Mouse (Mus musculus): Measurements from ENCODE around the gene Slc25a27. TPM values are rescaled to one million over a fixed set of nuclear protein-coding genes. Genes with fewer than 3 reads are reported as not detected.
A peak's percentile ranks its signal among the peaks of the same experiment; 100 is the strongest.

The Slc25a27 gene
- polyA plus RNA-seq, 1 experiment from 2014 or later = 56.7 TPM

DNA sequence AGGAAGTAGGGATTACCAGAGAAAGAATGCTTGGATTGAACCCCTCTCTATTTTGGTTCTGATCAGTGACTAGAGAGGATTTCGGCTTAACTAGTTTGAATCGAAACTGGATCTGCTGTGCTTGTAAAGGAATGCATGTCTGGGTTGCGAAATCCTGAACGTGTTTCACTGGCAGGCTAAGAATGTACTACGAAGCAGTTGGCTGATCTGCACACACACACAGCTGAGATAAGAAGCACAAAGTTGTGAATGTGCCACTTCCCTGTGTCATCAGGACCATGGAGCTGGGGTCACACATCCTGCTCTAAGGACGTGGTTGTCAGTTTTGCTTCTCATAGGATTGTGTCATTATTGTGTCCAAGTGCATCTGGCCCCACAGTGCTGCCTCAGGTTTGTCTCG is 22.6 kb downstream of the Slc25a27 start:
- no peaks in the 10 kb centered on the region for H3K9me3 ChIP-seq
- no peak overlapping the region for H3K9ac ChIP-seq
- H3K4me1 ChIP-seq = no peaks in the 10 kb centered on the region
- H3K4me2 ChIP-seq (replicated peaks) = no peak overlapping the region
- H3K27ac ChIP-seq = no peak overlapping the region
- H3K4me3 ChIP-seq = no peak overlapping the region
- 75% methylated on average over 7 of the region's 7 CpGs for WGBS
- no peak for ATAC-seq (ENCODE audit: insufficient number of reproducible peaks, insufficient read depth, low FRiP score, low TSS enrichment)
- peaks cover 33% of the 10 kb centered on the region for H3K36me3 ChIP-seq
- no peaks in the 10 kb centered on the region for H3K27me3 ChIP-seq

DNA sequence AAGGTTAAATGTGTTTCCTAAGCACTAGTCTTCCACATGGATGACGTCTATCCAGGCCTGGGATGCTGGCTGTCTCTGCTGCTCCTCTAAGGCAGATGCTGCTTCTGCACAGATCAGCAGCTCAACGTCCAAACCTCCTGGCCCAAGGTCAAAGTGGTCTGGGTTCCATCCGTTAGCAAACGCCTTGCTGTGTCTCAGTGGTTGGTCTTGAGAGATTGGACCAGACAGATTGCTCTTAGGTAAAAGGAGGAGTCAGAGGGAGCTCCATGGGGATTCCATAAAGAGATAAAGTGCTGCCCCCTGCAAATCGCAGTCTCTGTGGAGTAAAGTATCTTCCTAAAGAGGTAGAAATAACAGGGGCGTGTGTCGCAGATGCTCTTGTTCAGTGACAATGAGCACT is 23.8 kb downstream of the Slc25a27 start:
- H3K27ac ChIP-seq = no peak overlapping the region
- H3K9ac ChIP-seq = no peak overlapping the region
- no peaks in the 10 kb centered on the region for H3K9me3 ChIP-seq
- H3K4me2 ChIP-seq (replicated peaks) = no peak overlapping the region
- no peak for ATAC-seq (ENCODE audit: insufficient number of reproducible peaks, insufficient read depth, low FRiP score, low TSS enrichment)
- H3K36me3 ChIP-seq = peaks cover 31% of the 10 kb centered on the region
- H3K27me3 ChIP-seq = no peaks in the 10 kb centered on the region
- 85% methylated on average over 7 of the region's 7 CpGs for WGBS
- no peaks in the 10 kb centered on the region for H3K4me1 ChIP-seq
- no peak overlapping the region for H3K4me3 ChIP-seq

DNA sequence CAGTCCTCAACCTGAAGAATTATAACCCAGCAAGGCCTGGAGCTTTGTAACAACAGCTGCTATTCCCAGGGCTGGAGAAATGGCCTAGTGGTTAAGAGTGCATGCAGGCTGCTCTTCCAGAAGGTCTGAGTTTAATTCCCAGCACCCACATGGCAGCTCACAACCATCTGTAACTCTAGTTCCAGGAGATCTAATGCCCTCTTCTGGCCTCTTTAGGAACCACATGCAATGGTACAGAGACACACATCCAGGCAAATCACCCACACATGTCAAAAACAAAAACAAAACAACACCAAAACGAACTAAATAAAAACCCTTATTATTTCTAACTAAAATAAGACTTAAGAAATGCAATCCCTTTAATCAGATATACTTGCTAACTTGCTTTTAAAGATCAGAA is 26.2 kb downstream of the Slc25a27 start:
- no peaks in the 10 kb centered on the region for H3K9me3 ChIP-seq
- no peak overlapping the region for H3K9ac ChIP-seq
- 85% methylated on average over 1 of the region's 1 CpGs for WGBS
- no peaks in the 10 kb centered on the region for H3K4me1 ChIP-seq
- no peaks in the 10 kb centered on the region for H3K27me3 ChIP-seq
- no peak for ATAC-seq (ENCODE audit: insufficient number of reproducible peaks, insufficient read depth, low FRiP score, low TSS enrichment)
- peaks cover 24% of the 10 kb centered on the region for H3K36me3 ChIP-seq
- no peak overlapping the region for H3K4me3 ChIP-seq
- H3K4me2 ChIP-seq (replicated peaks) = no peak overlapping the region
- no peak overlapping the region for H3K27ac ChIP-seq

DNA sequence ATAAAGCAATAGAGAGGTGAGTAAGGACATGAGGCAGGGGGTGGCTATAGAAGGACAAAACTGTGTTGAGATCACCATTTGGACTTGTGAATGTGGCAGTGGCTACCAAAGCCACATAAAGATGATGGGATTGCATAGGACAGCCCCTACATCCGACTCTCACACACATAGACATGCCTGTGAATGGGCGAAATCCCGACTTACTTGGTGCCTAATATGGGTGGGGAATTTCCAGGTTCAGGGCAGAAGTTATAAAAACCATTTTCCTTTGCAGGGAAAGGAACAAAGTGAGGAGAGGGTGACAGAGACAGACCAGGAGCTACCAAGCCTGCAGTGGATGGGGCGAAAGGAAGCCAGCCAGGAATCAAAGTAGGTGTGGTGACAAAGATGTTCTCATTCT is 29.9 kb downstream of the Slc25a27 start:
- Histone ChIP-seq H3K4me1 (no peaks in the 10 kb centered on the region), H3K27ac (no peak overlapping the region), H3K9ac (no peak overlapping the region), H3K4me3 (no peak overlapping the region), H3K36me3 (peaks cover 3% of the 10 kb centered on the region; the same call in 1 of the 2 replicates), H3K27me3 (no peaks in the 10 kb centered on the region; the same call in 1 of the 2 replicates), H3K9me3 (no peaks in the 10 kb centered on the region), H3K4me2 (replicated peaks) (no peak overlapping the region)
- ATAC-seq (ENCODE audit: insufficient number of reproducible peaks, insufficient read depth, low FRiP score, low TSS enrichment) = no peak
- WGBS = 95% methylated on average over 4 of the region's 4 CpGs

DNA sequence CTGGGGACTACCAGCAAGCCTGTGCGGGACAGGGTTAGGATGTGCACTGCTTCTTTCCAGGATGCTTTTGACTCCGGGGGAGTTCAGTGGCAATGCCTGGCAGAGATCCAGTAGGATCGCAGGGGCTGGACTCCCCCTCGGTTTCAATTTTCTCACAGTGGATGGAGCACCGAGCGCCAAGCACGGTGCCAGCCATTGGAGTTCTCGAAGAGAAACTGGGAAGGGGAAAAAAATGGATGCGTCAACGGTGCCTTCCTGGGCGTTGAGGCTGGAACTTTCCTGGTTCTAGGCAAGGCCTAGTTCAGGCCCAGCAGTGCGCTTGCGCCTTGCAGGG is 36.6 kb downstream of the Slc25a27 start:
- H3K4me2 ChIP-seq (replicated peaks) = peak overlapping the region; percentile 86
- peak overlapping the region; percentile 44 for H3K4me3 ChIP-seq
- no peak overlapping the region for H3K9ac ChIP-seq
- H3K27ac ChIP-seq = no peak overlapping the region
- 41% methylated on average over 13 of the region's 13 CpGs for WGBS
- H3K9me3 ChIP-seq = no peaks in the 10 kb centered on the region
- peaks cover 40% of the 10 kb centered on the region for H3K27me3 ChIP-seq
- H3K4me1 ChIP-seq = peaks cover 16% of the 10 kb centered on the region
- no peak for ATAC-seq (ENCODE audit: insufficient number of reproducible peaks, insufficient read depth, low FRiP score, low TSS enrichment)
- no peaks in the 10 kb centered on the region for H3K36me3 ChIP-seq

DNA sequence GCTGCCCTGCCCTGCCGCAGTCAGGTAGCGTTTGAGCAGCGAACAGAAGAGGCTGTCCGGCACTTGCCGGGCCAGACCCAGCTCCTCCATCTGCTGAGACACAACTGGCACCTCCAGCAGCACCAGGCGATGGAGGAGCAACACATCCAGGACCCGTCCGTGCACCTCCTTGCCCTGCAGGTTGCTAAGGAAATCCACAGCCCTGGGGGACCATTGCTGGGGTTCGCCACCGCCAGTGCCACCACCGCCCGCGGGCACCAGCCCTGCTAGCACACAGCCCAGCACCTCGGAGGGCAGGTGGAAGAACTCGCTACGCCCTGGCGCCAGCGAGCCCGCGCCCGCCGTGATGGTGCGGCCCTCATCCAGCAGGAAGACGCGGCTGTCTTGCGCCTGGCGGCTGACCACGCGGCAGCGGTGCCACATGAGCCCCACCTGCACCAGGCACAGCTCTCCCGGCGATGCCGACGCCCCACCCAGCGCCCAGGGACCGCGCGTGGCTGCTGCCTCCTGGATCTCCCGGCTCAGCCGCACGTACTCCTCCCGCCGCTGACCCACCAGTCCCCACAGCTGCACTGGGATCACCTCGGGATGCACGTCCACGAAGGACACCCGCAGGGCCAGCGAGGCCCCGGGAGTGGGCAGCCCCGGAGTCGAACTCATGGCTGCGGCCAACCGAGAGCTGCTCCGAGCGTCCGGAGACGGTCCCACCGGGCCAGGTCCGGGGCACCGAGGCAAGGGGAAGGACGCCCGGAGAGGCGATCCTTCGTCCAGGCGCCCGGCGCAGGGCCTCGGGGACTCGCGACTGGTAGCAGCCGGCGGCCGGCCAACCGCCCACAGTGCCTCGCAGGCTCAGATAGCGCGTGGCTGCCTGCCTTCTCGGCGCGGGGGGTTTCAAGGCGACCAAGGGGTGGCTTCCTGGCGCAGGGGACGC is 37.3 kb downstream of the Slc25a27 start, which contains the start of gene Tdrd6:
TSS of gene Tdrd6 (minus strand) at position 804 of the 931 bp plus-strand sequence.
- Histone ChIP-seq H3K4me3 (peak within 1 kb of the TSS; percentile 44), H3K27ac (no peak within 1 kb of the TSS), H3K9ac (peak within 1 kb of the TSS; percentile 42), H3K27me3 (peaks cover 40% of the 10 kb centered on the region), H3K9me3 (no peaks in the 10 kb centered on the region), H3K4me1 (peaks cover 16% of the 10 kb centered on the region), H3K4me2 (replicated peaks) (peak within 1 kb of the TSS; percentile 86), H3K36me3 (no peaks in the 10 kb centered on the region)
- ATAC-seq (ENCODE audit: insufficient number of reproducible peaks, insufficient read depth, low FRiP score, low TSS enrichment) = 0 out of 2 replicates have a peak, but pooled peaks have one; percentile 52
- 3% methylated on average over 83 of the region's 83 CpGs for WGBS

DNA sequence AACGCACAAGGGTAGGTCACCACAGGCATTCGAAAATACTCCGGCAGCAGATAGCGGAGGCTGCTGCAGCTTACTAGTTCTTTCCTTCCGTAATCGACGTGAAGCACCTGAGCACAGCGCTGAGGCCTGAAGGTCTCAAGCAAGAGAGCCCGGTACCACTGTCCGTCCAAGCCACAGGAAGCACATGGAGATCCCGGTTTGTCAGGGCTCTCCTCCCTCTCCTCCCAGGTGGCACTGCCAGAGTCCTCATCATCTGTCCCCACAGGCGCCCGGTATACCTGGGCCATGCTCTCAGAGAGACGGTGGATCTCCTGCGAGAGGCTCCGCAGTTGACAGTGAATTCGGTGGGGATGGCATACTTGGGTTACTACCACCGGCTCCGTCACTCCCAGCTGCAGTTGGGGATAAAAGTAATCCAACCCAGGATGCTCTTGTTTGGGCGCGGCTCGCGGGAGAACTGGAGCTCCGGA is 38.0 kb downstream of the Slc25a27 start:
- 23% methylated on average over 24 of the region's 24 CpGs for WGBS
- no peaks in the 10 kb centered on the region for H3K9me3 ChIP-seq
- H3K9ac ChIP-seq = no peak overlapping the region; the same call in 1 of the 2 replicates
- no peak for ATAC-seq (ENCODE audit: insufficient number of reproducible peaks, insufficient read depth, low FRiP score, low TSS enrichment)
- H3K27ac ChIP-seq = no peak overlapping the region
- H3K36me3 ChIP-seq = no peaks in the 10 kb centered on the region
- peak overlapping the region; percentile 86 for H3K4me2 ChIP-seq (replicated peaks)
- H3K27me3 ChIP-seq = peaks cover 40% of the 10 kb centered on the region
- H3K4me1 ChIP-seq = peaks cover 16% of the 10 kb centered on the region
- H3K4me3 ChIP-seq = peak overlapping the region; percentile 44

DNA sequence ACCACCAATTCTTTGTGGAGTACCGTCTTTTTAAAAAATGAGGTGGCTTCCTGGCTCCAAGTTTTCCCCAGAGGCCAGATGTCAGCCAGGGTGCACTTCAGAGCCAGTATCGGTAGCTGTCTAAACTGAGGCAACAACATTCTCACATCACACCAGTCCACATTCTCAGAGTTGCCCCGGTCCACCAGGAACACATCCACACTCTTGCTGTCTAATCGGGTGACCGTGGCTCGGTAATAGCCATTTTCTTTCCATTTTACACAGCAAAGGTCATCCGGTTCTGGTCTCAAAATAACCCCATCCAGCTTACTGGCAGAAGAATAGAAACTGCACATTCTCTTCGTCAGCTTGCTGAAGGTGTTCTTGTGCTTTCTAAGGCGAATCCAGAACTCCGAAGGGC is 38.8 kb downstream of the Slc25a27 start:
- Histone ChIP-seq H3K27me3 (peaks cover 40% of the 10 kb centered on the region), H3K9ac (no peak overlapping the region), H3K4me3 (no peak overlapping the region), H3K4me2 (replicated peaks) (no peak overlapping the region), H3K9me3 (no peaks in the 10 kb centered on the region), H3K27ac (no peak overlapping the region), H3K4me1 (peaks cover 16% of the 10 kb centered on the region), H3K36me3 (no peaks in the 10 kb centered on the region)
- 87% methylated on average over 10 of the region's 10 CpGs for WGBS
- no peak for ATAC-seq (ENCODE audit: insufficient number of reproducible peaks, insufficient read depth, low FRiP score, low TSS enrichment)

DNA sequence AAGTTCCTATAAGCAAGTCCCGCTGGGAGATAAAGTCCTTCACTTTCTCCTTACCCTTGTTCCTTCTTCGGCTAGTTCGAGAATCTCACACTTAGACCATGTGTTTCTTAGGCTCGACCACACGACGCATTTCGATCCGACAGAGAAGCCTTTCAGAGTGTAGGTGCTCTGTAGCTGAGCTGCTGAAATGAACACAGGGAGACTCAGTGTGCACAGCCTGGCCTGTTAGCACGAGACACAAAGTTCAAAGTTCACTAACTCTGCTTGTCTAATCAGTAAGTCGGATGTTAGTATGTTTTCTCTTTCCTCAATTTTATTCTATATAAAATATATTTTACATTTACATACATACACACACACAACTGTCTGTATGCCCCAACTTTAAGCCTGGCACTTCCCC is 44.9 kb downstream of the Slc25a27 start:
- 84% methylated on average over 10 of the region's 10 CpGs for WGBS

DNA sequence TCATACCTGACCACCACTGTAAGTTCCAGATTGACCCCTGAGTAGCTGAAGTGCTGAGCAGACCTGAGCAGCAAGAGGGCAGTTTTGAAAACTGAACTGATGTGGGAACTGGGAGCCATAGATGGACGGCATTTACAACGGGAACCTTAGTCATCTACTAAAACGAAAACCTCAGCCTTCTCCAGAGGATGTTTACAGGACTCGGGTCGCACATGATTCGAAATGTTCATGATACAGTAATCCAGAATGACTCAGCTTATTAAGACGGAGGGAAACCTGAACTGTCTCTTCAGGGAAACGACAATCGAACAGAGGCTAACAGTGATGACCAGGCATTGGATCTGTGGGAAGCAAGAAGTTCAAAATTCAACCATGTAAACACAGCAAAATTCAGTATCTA is 47.9 kb downstream of the Slc25a27 start:
- Histone ChIP-seq H3K9ac (no peak overlapping the region), H3K27me3 (no peaks in the 10 kb centered on the region), H3K4me1 (no peaks in the 10 kb centered on the region), H3K9me3 (no peaks in the 10 kb centered on the region), H3K4me2 (replicated peaks) (no peak overlapping the region), H3K27ac (no peak overlapping the region), H3K4me3 (no peak overlapping the region), H3K36me3 (no peaks in the 10 kb centered on the region)
- 83% methylated on average over 9 of the region's 9 CpGs for WGBS
- no peak for ATAC-seq (ENCODE audit: insufficient number of reproducible peaks, insufficient read depth, low FRiP score, low TSS enrichment)

More for the DNA sequence above, 44.9 kb downstream of the Slc25a27 start:
- Histone ChIP-seq H3K9ac (no peak overlapping the region), H3K4me3 (no peak overlapping the region), H3K4me1 (no peaks in the 10 kb centered on the region), H3K27me3 (0 out of 2 replicates have a peak, but pooled peaks cover 1% of the 10 kb centered on the region), H3K27ac (no peak overlapping the region), H3K4me2 (replicated peaks) (no peak overlapping the region), H3K9me3 (no peaks in the 10 kb centered on the region), H3K36me3 (no peaks in the 10 kb centered on the region)
- ATAC-seq (ENCODE audit: insufficient number of reproducible peaks, insufficient read depth, low FRiP score, low TSS enrichment) = no peak

DNA sequence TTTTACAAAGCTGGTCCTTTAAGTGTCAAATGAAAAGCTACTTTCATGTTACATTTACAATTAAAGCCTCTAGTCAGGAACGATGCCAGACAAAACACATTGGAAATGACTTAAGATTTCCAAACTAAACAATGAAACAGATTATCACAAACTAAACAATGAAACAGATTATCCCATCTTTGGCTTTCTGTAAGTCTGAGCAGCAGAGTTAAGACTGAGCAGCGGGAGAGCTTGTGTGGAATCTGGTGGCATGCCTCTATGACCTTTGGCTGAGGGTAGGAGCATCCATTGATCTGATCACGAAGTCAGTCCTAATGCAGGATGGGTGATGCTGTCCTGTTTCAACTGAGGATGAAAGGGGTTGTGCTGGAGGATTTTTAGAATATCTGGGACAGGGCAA is 54.8 kb downstream of the Slc25a27 start:
- 70% methylated on average over 3 of the region's 3 CpGs for WGBS

DNA sequence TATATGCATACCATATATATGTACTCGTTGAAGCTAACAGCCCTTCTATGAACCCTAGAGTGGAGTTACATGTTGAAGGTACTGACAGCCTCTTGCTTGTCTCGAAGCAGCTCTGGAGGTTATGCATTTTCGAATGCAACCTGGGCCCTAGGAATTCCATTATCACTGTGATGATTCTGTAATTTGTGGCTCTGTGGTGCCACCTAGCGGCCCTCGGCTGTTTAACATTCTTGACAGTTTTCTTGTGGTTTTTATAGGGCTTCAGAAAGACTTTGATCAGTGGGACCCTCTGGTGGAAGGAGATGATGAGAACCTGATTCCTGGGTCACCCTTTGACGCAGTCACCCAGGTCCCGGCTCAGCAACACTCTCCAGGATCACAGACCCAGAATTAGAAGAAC is 55.4 kb downstream of the Slc25a27 start:
- no peaks in the 10 kb centered on the region for H3K9me3 ChIP-seq
- WGBS = 23% methylated on average over 7 of the region's 7 CpGs
- no peak overlapping the region for H3K4me2 ChIP-seq (replicated peaks)
- H3K4me3 ChIP-seq = no peak overlapping the region
- H3K9ac ChIP-seq = no peak overlapping the region
- no peaks in the 10 kb centered on the region for H3K4me1 ChIP-seq
- no peak for ATAC-seq (ENCODE audit: insufficient number of reproducible peaks, insufficient read depth, low FRiP score, low TSS enrichment)
- no peak overlapping the region for H3K27ac ChIP-seq
- H3K36me3 ChIP-seq = no peaks in the 10 kb centered on the region
- H3K27me3 ChIP-seq = no peaks in the 10 kb centered on the region

More for the DNA sequence above, 54.8 kb downstream of the Slc25a27 start:
- H3K27me3 ChIP-seq = no peaks in the 10 kb centered on the region
- ATAC-seq (ENCODE audit: insufficient number of reproducible peaks, insufficient read depth, low FRiP score, low TSS enrichment) = no peak
- no peaks in the 10 kb centered on the region for H3K36me3 ChIP-seq
- H3K9ac ChIP-seq = no peak overlapping the region
- H3K9me3 ChIP-seq = no peaks in the 10 kb centered on the region
- no peak overlapping the region for H3K4me3 ChIP-seq
- no peak overlapping the region for H3K27ac ChIP-seq
- H3K4me2 ChIP-seq (replicated peaks) = no peak overlapping the region
- H3K4me1 ChIP-seq = no peaks in the 10 kb centered on the region

Measured in embryonic facial prominence, embryonic 12.5 days (tissue).